Mouse (Mus musculus): ENCODE results near the gene Rnase2b. TPM values are rescaled to one million over a fixed set of nuclear protein-coding genes. Genes with fewer than 3 reads are reported as not detected.

Gene Rnase2b
- polyA plus RNA-seq, 1 experiment from 2014 or later: not detected

DNA sequence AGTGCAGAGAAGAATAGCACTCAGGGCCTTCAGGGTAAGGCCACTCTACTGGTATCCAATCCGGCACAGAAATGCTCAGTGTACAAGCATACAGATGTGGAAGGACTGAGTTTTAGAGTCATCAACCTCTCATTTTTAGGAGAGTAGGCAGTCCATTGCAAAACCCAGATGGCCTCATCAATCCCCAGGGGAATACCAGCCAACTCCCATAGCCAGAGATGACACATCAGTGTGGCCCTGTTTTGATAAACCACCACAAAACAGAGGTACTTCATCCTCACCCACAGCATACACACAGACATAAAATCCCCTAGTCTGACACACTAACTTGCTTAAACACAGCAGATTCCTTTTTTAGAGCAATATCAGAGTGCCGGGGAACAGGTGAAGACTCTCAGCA is 38.4 kb downstream of the Rnase2b start:
- no peaks in the 10 kb centered on the region for H3K4me1 ChIP-seq
- no peak overlapping the region for H3K4me2 ChIP-seq
- no peaks in the 10 kb centered on the region for H3K27me3 ChIP-seq (replicated peaks)
- WGBS (ENCODE audit: insufficient replicate concordance): 78% methylated on average over 2 of the region's 2 CpGs
- no peaks in the 10 kb centered on the region for H3K9me3 ChIP-seq (replicated peaks)
- no peaks in the 10 kb centered on the region for H3K36me3 ChIP-seq
- no peak overlapping the region for H3K27ac ChIP-seq
- H3K9ac ChIP-seq: no peak overlapping the region
- no peak overlapping the region for H3K4me3 ChIP-seq
- no peak for ATAC-seq

DNA sequence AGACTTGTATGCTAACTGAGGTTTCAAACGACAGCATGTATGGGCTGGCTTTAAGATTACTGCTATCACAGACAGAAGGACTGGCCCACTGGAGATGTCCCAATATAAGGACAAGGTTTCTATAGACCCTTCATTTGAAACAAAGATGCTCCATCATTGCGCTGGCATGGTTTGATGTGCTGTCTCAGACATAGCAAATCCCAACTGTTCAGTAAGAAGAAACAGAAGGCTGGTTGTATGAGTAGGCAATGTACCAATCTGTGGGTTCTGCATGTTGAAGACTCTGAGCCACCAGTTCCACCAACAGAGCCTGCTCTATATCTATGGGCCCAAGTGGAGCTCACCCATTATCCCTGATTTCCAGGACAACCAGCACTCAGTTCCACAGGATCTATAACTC is 41.1 kb downstream of the Rnase2b start, which contains the start of gene Ear14:
TSS of gene Ear14 (plus strand) at position 277 of the 400 bp plus-strand sequence.
- Histone ChIP-seq H3K27me3 (replicated peaks) (no peaks in the 10 kb centered on the region), H3K27ac (no peak within 1 kb of the TSS), H3K4me2 (no peak within 1 kb of the TSS), H3K9me3 (replicated peaks) (no peaks in the 10 kb centered on the region), H3K4me3 (no peak within 1 kb of the TSS), H3K4me1 (no peaks in the 10 kb centered on the region), H3K9ac (no peak within 1 kb of the TSS), H3K36me3 (no peaks in the 10 kb centered on the region)
- 63% methylated on average over 2 of the region's 2 CpGs for WGBS (ENCODE audit: insufficient replicate concordance)
- no peak for ATAC-seq

Other genes starting within 250 kb of the Rnase2b start
- gene Osgep, start 237.4 kb upstream of the Rnase2b start, polyA plus RNA-seq (2016; fragmentation: Nextera tagmentation; extraction: Ambion mirVana): 69.7 and 74.0 TPM in 2 replicates
- gene Apex1, start 237.3 kb upstream of the Rnase2b start, polyA plus RNA-seq (2016; fragmentation: Nextera tagmentation; extraction: Ambion mirVana): 144 and 147 TPM in 2 replicates
- 26.1 and 30.6 TPM in 2 replicates for gene Pip4p1, start 231.4 kb upstream of the Rnase2b start, polyA plus RNA-seq (2016; fragmentation: Nextera tagmentation; extraction: Ambion mirVana)
- gene Pnp, start 231.2 kb upstream of the Rnase2b start, polyA plus RNA-seq (2016; fragmentation: Nextera tagmentation; extraction: Ambion mirVana): 75.0 and 76.1 TPM in 2 replicates
- not detected in 2 replicates for gene Gm49342, start 217.7 kb upstream of the Rnase2b start, polyA plus RNA-seq (2016; fragmentation: Nextera tagmentation; extraction: Ambion mirVana)
- gene Pnp2, start 206.3 kb upstream of the Rnase2b start, polyA plus RNA-seq (2016; fragmentation: Nextera tagmentation; extraction: Ambion mirVana): 4.0 and 4.3 TPM in 2 replicates
- gene Rnase10, start 154.5 kb upstream of the Rnase2b start, polyA plus RNA-seq (2016; fragmentation: Nextera tagmentation; extraction: Ambion mirVana): 0.07 TPM in 1 of 2 replicates, not detected in the other
- not detected in 2 replicates for gene Rnase9, start 120.4 kb upstream of the Rnase2b start, polyA plus RNA-seq (2016; fragmentation: Nextera tagmentation; extraction: Ambion mirVana)
- gene Rnase11, start 112.1 kb upstream of the Rnase2b start, polyA plus RNA-seq (2016; fragmentation: Nextera tagmentation; extraction: Ambion mirVana): not detected in 2 replicates
- 0.44 and 1.4 TPM in 2 replicates for gene Rnase12, start 104.6 kb upstream of the Rnase2b start, polyA plus RNA-seq (2016; fragmentation: Nextera tagmentation; extraction: Ambion mirVana)
- gene Olfr750, start 87.8 kb upstream of the Rnase2b start, polyA plus RNA-seq (2016; fragmentation: Nextera tagmentation; extraction: Ambion mirVana): not detected in 2 replicates
- gene Rnase4, start 71.2 kb upstream of the Rnase2b start, polyA plus RNA-seq (2016; fragmentation: Nextera tagmentation; extraction: Ambion mirVana): 10.0 and 10.4 TPM in 2 replicates
- gene Ang, start 71.1 kb upstream of the Rnase2b start, polyA plus RNA-seq (2016; fragmentation: Nextera tagmentation; extraction: Ambion mirVana): 2.6 and 3.5 TPM in 2 replicates
- not detected in 2 replicates for gene Eddm3b, start 47.8 kb upstream of the Rnase2b start, polyA plus RNA-seq (2016; fragmentation: Nextera tagmentation; extraction: Ambion mirVana)
- 2.3 and 4.0 TPM in 2 replicates for gene Rnase6, start 38.4 kb upstream of the Rnase2b start, polyA plus RNA-seq (2016; fragmentation: Nextera tagmentation; extraction: Ambion mirVana)
- not detected in 2 replicates for gene Rnase1, start 15.5 kb upstream of the Rnase2b start, polyA plus RNA-seq (2016; fragmentation: Nextera tagmentation; extraction: Ambion mirVana)
- gene Ang2, start 36.9 kb downstream of the Rnase2b start, polyA plus RNA-seq (2016; fragmentation: Nextera tagmentation; extraction: Ambion mirVana): not detected in 2 replicates
- gene Ear14, start 41.1 kb downstream of the Rnase2b start, polyA plus RNA-seq (2016; fragmentation: Nextera tagmentation; extraction: Ambion mirVana): not detected in 2 replicates
- not detected in 2 replicates for gene Rnase2a, start 93.9 kb downstream of the Rnase2b start, polyA plus RNA-seq (2016; fragmentation: Nextera tagmentation; extraction: Ambion mirVana)
- not detected in 2 replicates for gene Gm7247, start 199.5 kb downstream of the Rnase2b start, polyA plus RNA-seq (2016; fragmentation: Nextera tagmentation; extraction: Ambion mirVana)
- not detected in 2 replicates for gene Vmn2r88, start 248.6 kb downstream of the Rnase2b start, polyA plus RNA-seq (2016; fragmentation: Nextera tagmentation; extraction: Ambion mirVana)

All from liver, embryonic 12.5 days (tissue).